Mouse (Mus musculus): Measurements from ENCODE around the gene Ephx3.

DNA sequence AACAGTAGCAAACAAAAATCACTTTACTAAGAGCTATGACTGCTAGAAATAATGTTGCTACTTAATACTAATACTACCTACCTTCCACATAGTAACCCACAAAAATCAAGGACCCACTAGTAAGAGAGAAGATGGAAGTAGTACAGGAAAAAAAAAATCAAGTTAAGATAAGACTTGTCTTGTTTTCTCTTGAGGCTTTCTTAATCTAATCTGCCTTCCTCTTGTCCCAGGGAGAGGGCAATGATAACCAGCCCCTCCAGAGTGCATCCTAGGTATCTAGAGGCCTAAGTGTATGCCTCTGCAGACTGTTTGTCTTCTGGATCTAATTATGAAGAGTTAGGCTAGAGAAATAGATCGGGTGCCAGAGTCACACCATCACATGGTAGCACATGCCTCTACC lies 49.2 kb upstream of the Ephx3 start:
- TF ChIP-seq CTCF (IDR thresholded peaks at IDR 0.05; ENCODE audit: insufficient read depth, low read length): no peak
- no peak for TF ChIP-seq POLR2A (IDR thresholded peaks at IDR 0.05; ENCODE audit: borderline replicate concordance, extremely low read depth, low read depth, low read length)

Measured in lung, adult 2 months (tissue).